Mouse (Mus musculus) liver, adult 2 months (tissue): ENCODE measurements around the gene Mms22l. TPM values are rescaled to one million over a fixed set of nuclear protein-coding genes. Genes with fewer than 3 reads are reported as not detected.

Source experiments
- DNase-seq: peaks from one replicate; pipeline ENCODE4 v3.0.0-alpha.2; 2011; ENCODE audit warnings: low read depth, low spot score; ENCODE audit errors: extremely low read depth
- H3K27ac ChIP-seq: fragments of 200-500 bp; replicated peaks from 2 replicates; pipeline ENCODE4 v1.5.1; 2012; ENCODE audit warnings: low read depth, mild to moderate bottlenecking, control low read depth, inconsistent platforms, low read length; ENCODE audit not compliant: insufficient read depth
- H3K27me3 ChIP-seq: fragments of 200-500 bp; 2 replicates; pipeline ENCODE4 v1.6.1; 2012; ENCODE audit warnings: mild to moderate bottlenecking, moderate library complexity, low read length, inconsistent platforms; ENCODE audit not compliant: control insufficient read depth, insufficient read depth
- H3K36me3 ChIP-seq: fragments of 200-500 bp; 2 replicates; pipeline ENCODE4 v1.6.1; 2012; ENCODE audit warnings: low read length, inconsistent platforms; ENCODE audit not compliant: control insufficient read depth, insufficient read depth
- H3K4me1 ChIP-seq: fragments of 200-500 bp; 2 replicates; pipeline ENCODE4 v1.6.1; 2011; ENCODE audit warnings: low read length; ENCODE audit not compliant: control insufficient read depth, insufficient read depth
- H3K4me3 ChIP-seq: fragments of 200-500 bp; 2 replicates; pipeline ENCODE4 v1.5.1; 2011; ENCODE audit warnings: low read depth, mild to moderate bottlenecking, control low read depth, low read length, moderate library complexity; ENCODE audit not compliant: insufficient read depth
- H3K79me2 ChIP-seq: fragments of 200-500 bp; 2 replicates; pipeline ENCODE4 v1.6.1; 2012; ENCODE audit warnings: inconsistent platforms, mild to moderate bottlenecking, low read length, moderate library complexity; ENCODE audit not compliant: control insufficient read depth, insufficient read depth
- H3K9ac ChIP-seq: fragments of 200-500 bp; 2 replicates; pipeline ENCODE4 v1.6.1; 2012; ENCODE audit warnings: low read depth, mild to moderate bottlenecking, control low read depth, inconsistent platforms, low read length
- CTCF ChIP-seq: fragments of 200-500 bp; IDR thresholded peaks from 2 replicates; pipeline ENCODE4 v1.5.1; 2011; ENCODE audit warnings: low read depth, low read length, control low read depth
- POLR2A ChIP-seq: fragments of 200-500 bp; IDR thresholded peaks from 2 replicates; pipeline ENCODE4 v1.6.1; 2011; ENCODE audit warnings: low read length, control low read depth; ENCODE audit not compliant: insufficient read depth; ENCODE audit errors: extremely low read depth
- WGBS: fragments of 180-500 bp; shearing (Covaris S2); methylation state at CpG from one replicate; pipeline ENCODE4 v1.1.7; 2018; 5-methylcytosine and 5-hydroxymethylcytosine counted together
- polyA plus RNA-seq: library from polyadenylated mRNA; depleted of rRNA; stranded (reverse); fragments of >200 nt; gene quantifications from 2 replicates; pipeline ENCODE4 v1.2.3, GENCODE M21; 2012
- total RNA-seq: library from RNA; depleted of rRNA; stranded (reverse); fragments of >200 nt; gene quantifications from 2 replicates; pipeline ENCODE4 v1.2.3, GENCODE M21; 2014

Mms22l gene
- total and polyA plus RNA-seq, 2 experiments: 0.89 to 2.8 TPM

DNA sequence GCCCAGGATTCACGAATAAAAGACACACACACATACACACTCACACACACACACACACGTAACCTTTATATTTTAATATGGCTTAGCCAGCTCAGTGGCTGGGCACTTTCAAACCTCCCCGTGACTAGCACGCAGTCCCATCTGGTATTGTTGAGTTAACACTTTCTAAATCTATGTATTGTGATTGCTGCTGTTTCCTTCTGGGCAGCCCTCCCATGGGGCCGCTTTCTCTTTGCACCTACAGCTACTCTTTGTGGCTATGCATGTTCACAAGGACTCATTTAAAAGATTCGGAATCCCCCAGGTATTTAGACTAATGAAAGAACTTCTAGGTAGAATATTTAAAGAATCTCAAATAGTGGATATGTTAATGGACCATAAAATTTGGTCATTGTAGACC lies 105.5 kb downstream of the Mms22l start:
- DNase-seq: no peak
- H3K36me3 ChIP-seq: no peaks in the 10 kb centered on the region; the same call in 1 of the 2 replicates

DNA sequence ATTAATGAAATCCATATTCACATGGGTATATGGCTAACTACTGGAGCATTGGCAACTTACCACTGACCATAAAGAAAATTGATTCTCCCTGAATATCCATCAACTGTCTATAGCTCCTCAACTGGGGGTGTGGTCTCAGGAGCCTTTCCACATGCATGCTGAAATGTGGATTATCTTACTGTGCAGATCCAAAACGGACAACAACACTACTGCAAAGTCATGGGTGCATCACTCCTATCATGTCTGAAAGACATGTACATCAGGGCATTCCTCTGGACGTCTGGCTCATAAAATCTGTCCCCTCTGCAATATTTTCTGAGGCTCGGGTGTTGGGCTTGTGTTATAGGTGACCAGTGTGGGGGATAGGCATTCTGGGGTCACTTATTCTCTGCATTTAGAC lies 112.8 kb downstream of the Mms22l start:
- 88% methylated on average over 3 of the region's 3 CpGs for WGBS
- no peaks in the 10 kb centered on the region for H3K79me2 ChIP-seq

More for the DNA sequence above, 105.5 kb downstream of the Mms22l start:
- H3K9ac ChIP-seq: no peak overlapping the region
- H3K79me2 ChIP-seq: no peaks in the 10 kb centered on the region
- H3K27ac ChIP-seq: no peak overlapping the region
- H3K27me3 ChIP-seq: no peaks in the 10 kb centered on the region
- TF ChIP-seq POLR2A: no peak
- TF ChIP-seq CTCF: no peak
- H3K4me1 ChIP-seq: no peaks in the 10 kb centered on the region
- H3K4me3 ChIP-seq: no peak overlapping the region
- WGBS: 95% methylated on average over 6 of the region's 6 CpGs

DNA sequence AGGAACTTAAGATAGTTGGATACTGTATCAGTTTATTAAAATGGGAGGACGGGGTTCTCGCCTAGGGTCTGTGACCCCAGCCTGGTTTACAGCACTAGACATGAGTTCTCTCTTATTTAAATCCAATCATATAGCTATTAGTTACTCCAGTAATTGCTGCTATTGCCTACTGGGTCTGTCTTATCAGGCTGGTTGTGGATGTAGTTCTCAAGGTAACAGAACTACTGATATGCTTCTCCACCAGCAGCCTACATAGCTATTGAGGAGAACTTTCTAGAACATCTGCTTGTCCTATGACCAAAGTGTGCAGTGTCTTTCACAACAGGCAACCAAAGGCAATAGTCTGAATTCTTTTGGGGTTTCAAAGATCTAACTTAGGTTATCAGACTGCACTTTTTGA lies 113.3 kb downstream of the Mms22l start:
- H3K9ac ChIP-seq: no peak overlapping the region
- no peaks in the 10 kb centered on the region for H3K79me2 ChIP-seq
- no peak overlapping the region for H3K27ac ChIP-seq
- 95% methylated on average over 2 of the region's 2 CpGs for WGBS
- DNase-seq: no peak
- H3K27me3 ChIP-seq: no peaks in the 10 kb centered on the region
- no peak overlapping the region for H3K4me3 ChIP-seq
- H3K4me1 ChIP-seq: no peaks in the 10 kb centered on the region
- no peaks in the 10 kb centered on the region for H3K36me3 ChIP-seq
- TF ChIP-seq CTCF (no peak), POLR2A (no peak)

More for the DNA sequence above, 112.8 kb downstream of the Mms22l start:
- Histone ChIP-seq H3K27me3 (no peaks in the 10 kb centered on the region), H3K27ac (no peak overlapping the region), H3K9ac (no peak overlapping the region), H3K4me1 (no peaks in the 10 kb centered on the region), H3K36me3 (no peaks in the 10 kb centered on the region), H3K4me3 (no peak overlapping the region)
- no peak for DNase-seq
- TF ChIP-seq POLR2A: no peak
- no peak for TF ChIP-seq CTCF

DNA sequence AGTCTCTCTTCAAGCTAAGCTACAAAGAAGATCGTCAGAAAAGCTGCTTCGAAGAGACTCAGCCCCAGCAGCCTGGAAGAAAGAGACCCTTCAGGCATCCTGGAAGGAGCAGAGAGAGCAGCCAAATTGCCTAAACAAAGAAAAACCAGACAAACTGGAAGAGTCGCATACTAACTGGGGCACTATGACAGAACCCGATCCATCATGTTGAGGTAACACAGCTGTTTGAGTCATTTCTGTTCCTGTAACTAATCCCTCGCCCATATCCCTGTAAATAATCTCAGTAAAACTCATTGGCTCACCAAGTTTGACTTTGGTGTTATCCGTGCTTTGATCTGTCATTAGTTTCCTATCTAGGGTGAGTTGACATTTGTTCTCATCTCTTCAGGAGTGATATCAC lies 123.8 kb downstream of the Mms22l start:
- Histone ChIP-seq H3K9ac (no peak overlapping the region), H3K4me3 (no peak overlapping the region), H3K79me2 (no peaks in the 10 kb centered on the region), H3K27me3 (no peaks in the 10 kb centered on the region), H3K27ac (no peak overlapping the region), H3K4me1 (no peaks in the 10 kb centered on the region), H3K36me3 (no peaks in the 10 kb centered on the region)
- 67% methylated on average over 6 of the region's 6 CpGs for WGBS
- TF ChIP-seq CTCF: no peak
- TF ChIP-seq POLR2A: no peak
- DNase-seq: no peak

DNA sequence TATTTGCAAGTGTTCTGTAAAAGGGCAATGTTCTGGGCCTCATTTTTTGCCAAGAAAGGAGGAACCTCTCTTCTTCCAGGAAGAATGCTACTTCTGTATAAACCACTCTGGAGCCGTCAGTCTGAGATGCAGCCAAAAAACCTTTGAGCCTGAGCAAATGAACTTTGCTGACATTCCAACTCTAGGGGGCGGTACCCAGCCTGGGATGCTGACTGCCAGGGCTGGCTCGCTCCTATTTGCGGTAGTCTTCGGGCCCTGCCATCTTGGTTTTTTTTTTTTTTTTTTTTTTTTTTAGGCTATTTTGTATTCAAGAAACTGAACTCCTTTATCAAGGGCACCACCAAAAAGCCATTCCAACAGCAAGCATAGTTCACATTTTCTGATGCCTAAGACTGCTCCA lies 124.2 kb downstream of the Mms22l start:
- Histone ChIP-seq H3K79me2 (no peaks in the 10 kb centered on the region), H3K27ac (no peak overlapping the region), H3K27me3 (no peaks in the 10 kb centered on the region), H3K36me3 (no peaks in the 10 kb centered on the region), H3K4me1 (no peaks in the 10 kb centered on the region), H3K4me3 (no peak overlapping the region), H3K9ac (no peak overlapping the region)
- WGBS: 45% methylated on average over 5 of the region's 5 CpGs
- peak; percentile 25 for TF ChIP-seq CTCF
- no peak for TF ChIP-seq POLR2A
- DNase-seq: peak; percentile 73

DNA sequence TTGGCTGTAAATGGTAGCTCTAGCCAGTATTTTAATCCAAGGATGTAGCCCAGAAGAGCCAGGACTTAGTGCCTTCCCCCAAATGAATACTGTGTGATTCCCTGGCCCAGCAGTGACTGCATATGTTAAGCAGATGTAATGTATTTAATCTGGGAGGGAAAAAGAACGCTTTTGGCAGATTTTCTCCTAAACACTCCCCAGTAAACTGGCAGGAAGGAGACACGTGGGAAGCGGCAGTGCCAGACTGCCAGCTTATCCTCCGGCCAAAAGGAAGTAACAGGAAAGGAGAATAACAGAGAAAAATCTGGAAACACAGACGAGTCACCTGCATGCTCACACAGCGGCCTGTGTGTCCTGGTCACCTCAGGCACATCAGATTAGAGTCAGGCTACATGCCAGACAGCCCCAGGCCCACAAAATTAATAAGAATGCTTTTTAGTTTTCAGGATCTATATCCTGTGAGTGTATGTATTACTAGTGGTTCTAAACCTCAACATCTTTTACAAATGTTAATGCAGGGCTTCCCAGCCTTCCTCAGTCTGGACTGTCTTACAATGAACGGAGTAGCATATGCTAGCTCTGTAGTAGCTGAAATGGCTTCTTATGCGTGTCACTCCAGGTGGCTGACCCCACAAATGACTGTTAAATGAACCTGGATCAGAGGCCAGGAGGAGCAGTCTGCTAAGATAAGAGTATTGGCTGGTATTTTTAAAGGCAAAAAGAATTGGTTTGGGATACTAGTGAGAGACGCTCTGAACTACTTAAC lies 125.4 kb downstream of the Mms22l start:
- 80% methylated on average over 9 of the region's 9 CpGs for WGBS
- no peak for TF ChIP-seq CTCF
- no peak for TF ChIP-seq POLR2A

More for the DNA sequence above, 125.4 kb downstream of the Mms22l start:
- no peaks in the 10 kb centered on the region for H3K27me3 ChIP-seq
- H3K9ac ChIP-seq: no peak overlapping the region
- H3K79me2 ChIP-seq: no peaks in the 10 kb centered on the region
- no peaks in the 10 kb centered on the region for H3K4me1 ChIP-seq
- no peak for DNase-seq
- H3K27ac ChIP-seq: no peak overlapping the region
- no peak overlapping the region for H3K4me3 ChIP-seq
- H3K36me3 ChIP-seq: no peaks in the 10 kb centered on the region
